ENCODE assay signal across 8 mouse cellular contexts in genomic region chr2:129591897-129592296, GRCm38 (mm10). TPM values are rescaled to one million over a fixed set of nuclear protein-coding genes. Genes with fewer than 3 reads are reported as not detected.
DNase-seq lines count a peak whose midpoint lies in the region; ATAC-seq and TF ChIP-seq lines count a peak whose summit lies in the region.

No protein-coding gene starts in this region.

- H3K9ac ChIP-seq in kidney, postnatal 0 days (ENCODE audit: low read depth, low read length), result peak overlapping the region; percentile 86; the same call in 1 of the 2 replicates
- peak overlapping the region; percentile 87 for H3K9ac ChIP-seq in forebrain, embryonic 16.5 days (replicated peaks; ENCODE audit: low read depth, low read length)
- no peak overlapping the region for H3K9ac ChIP-seq in liver, embryonic 14.5 days (replicated peaks)

- H3K4me2 ChIP-seq in kidney, postnatal 0 days (ENCODE audit: low read length), result peak overlapping the region; percentile 80
- H3K4me2 ChIP-seq in forebrain, embryonic 16.5 days (ENCODE audit: low read length), result peak overlapping the region; percentile 97
- H3K4me2 ChIP-seq in liver, embryonic 14.5 days (ENCODE audit: low read depth), result peak overlapping the region; percentile 47

- H3K4me3 ChIP-seq in kidney, postnatal 0 days (replicated peaks; ENCODE audit: low read depth, low read length), result peak overlapping the region; percentile 75; the same call in 1 of the 2 replicates
- no peak overlapping the region for H3K4me3 ChIP-seq in forebrain, embryonic 16.5 days (replicated peaks; ENCODE audit: low read length)
- H3K4me3 ChIP-seq in liver, embryonic 14.5 days (ENCODE audit: insufficient read depth in 1 of 2, low read depth in 2 of 2, low read length in 2 of 2), result no peak overlapping the region

- H3K36me3 ChIP-seq in kidney, postnatal 0 days (ENCODE audit: insufficient read depth, low read length), result no peaks in the 10 kb centered on the region
- no peaks in the 10 kb centered on the region for H3K36me3 ChIP-seq in forebrain, embryonic 16.5 days (ENCODE audit: control insufficient read depth, insufficient read depth)
- no peaks in the 10 kb centered on the region for H3K36me3 ChIP-seq in liver, embryonic 14.5 days (replicated peaks; ENCODE audit: control insufficient read depth, insufficient read depth, low read depth)

- H3K27me3 ChIP-seq in kidney, postnatal 0 days (ENCODE audit: insufficient read depth, low read length), result no peaks in the 10 kb centered on the region
- no peaks in the 10 kb centered on the region for H3K27me3 ChIP-seq in forebrain, embryonic 16.5 days (replicated peaks; ENCODE audit: control insufficient read depth, insufficient read depth, low read length)
- peaks cover 15% of the 10 kb centered on the region for H3K27me3 ChIP-seq in liver, embryonic 14.5 days (ENCODE audit: control insufficient read depth, insufficient read depth, low read length)

- ATAC-seq in kidney, postnatal 0 days (replicated peaks; ENCODE audit: low FRiP score, low read depth), result no peak
- no peak for ATAC-seq in forebrain, embryonic 16.5 days
- ATAC-seq in liver, embryonic 14.5 days (ENCODE audit: insufficient read depth), result no peak

- WGBS in kidney, postnatal 0 days, result 71% methylated on average over 4 of the region's 4 CpGs
- 82% methylated on average over 4 of the region's 4 CpGs for WGBS in forebrain, embryonic 16.5 days
- 78% methylated on average over 4 of the region's 4 CpGs for WGBS in liver, embryonic 14.5 days (ENCODE audit: insufficient replicate concordance)

- intact Hi-C loops in gastrocnemius, postnatal 36 days (cut with DNase I), result loop anchor here (5.0 kb wide), 1 partner anchor 90 kb away; no protein-coding TSS in a partner anchor

- no peaks in the 10 kb centered on the region for H3K9me3 ChIP-seq in kidney, postnatal 0 days (replicated peaks; ENCODE audit: low read length)
- H3K9me3 ChIP-seq in forebrain, embryonic 16.5 days (ENCODE audit: control insufficient read depth, low read length), result no peaks in the 10 kb centered on the region
- H3K9me3 ChIP-seq in liver, embryonic 14.5 days (ENCODE audit: control insufficient read depth, low read length), result no peaks in the 10 kb centered on the region

- peaks cover 12% of the 10 kb centered on the region for H3K4me1 ChIP-seq in kidney, postnatal 0 days (replicated peaks; ENCODE audit: insufficient read depth, low read length)
- peaks cover 32% of the 10 kb centered on the region for H3K4me1 ChIP-seq in forebrain, embryonic 16.5 days (replicated peaks; ENCODE audit: control insufficient read depth, insufficient read depth, low read length)
- H3K4me1 ChIP-seq in liver, embryonic 14.5 days (replicated peaks; ENCODE audit: control insufficient read depth in 2 of 2, insufficient read depth in 2 of 2, low read length in 1 of 2), result peaks cover 0 to 5% of the 10 kb centered on the region in 2 experiments; a peak in 1 of 4 replicates

- no peak for TF ChIP-seq CTCF in kidney, postnatal 0 days (IDR thresholded peaks at IDR 0.05; ENCODE audit: low read depth)
- no peak for TF ChIP-seq CTCF in liver, embryonic 14.5 days (IDR thresholded peaks at IDR 0.05; ENCODE audit: low read depth)

- H3K27ac ChIP-seq in kidney, postnatal 0 days, result peak overlapping the region; percentile 95
- H3K27ac ChIP-seq in forebrain, embryonic 16.5 days (ENCODE audit: low read length), result no peak overlapping the region
- no peak overlapping the region for H3K27ac ChIP-seq in liver, embryonic 14.5 days

- no peak for TF ChIP-seq EP300 in liver, embryonic 14.5 days (IDR thresholded peaks at IDR 0.05; ENCODE audit: low read depth)

- DNase-seq in kidney, postnatal 0 days (ENCODE audit: low spot score), result no peak
- DNase-seq in kidney, adult 11 months, result no peak
- no peak for DNase-seq in liver, embryonic 14.5 days (ENCODE audit: low read depth in 3 of 3, low spot score in 3 of 3)
- peak; percentile 48 for DNase-seq in retina, embryonic 14.5 days (ENCODE audit: low spot score)
- DNase-seq in gastrocnemius, postnatal 36 days, result no peak
- DNase-seq in Muller cell, postnatal 12 days (ENCODE audit: inconsistent ontology term), result no peak
- no peak for DNase-seq in urinary bladder, postnatal 14 days (ENCODE audit: low spot score)

RNA-seq across cellular contexts. Expression of gene Sirpa, which starts 0.7 kb away (rescaled TPM):
- polyA plus RNA-seq in kidney, postnatal 0 days (2015; fragmentation: Nextera tagmentation; extraction: Ambion mirVana), result 22.5 and 25.5 TPM in 2 replicates
- 30.2 and 34.8 TPM in 2 replicates for polyA plus RNA-seq in forebrain, embryonic 16.5 days (2015; fragmentation: Nextera tagmentation; extraction: Ambion mirVana)
- 17.1 and 18.2 TPM in 2 replicates for polyA plus RNA-seq in liver, embryonic 14.5 days (2012; rRNA removed)
- polyA plus RNA-seq in liver, embryonic 14.5 days (2014; fragmentation: Nextera tagmentation; extraction: Ambion mirVana), result 18.7 and 20.6 TPM in 2 replicates
- 1 to 10 TPM; 5.9 to 6.5 TPM for total RNA-seq in gastrocnemius, postnatal 36 days (2021)

RNA-seq across cellular contexts. Expression of gene F830045P16Rik, which starts 55.5 kb away (rescaled TPM):
- polyA plus RNA-seq in kidney, postnatal 0 days (2015; fragmentation: Nextera tagmentation; extraction: Ambion mirVana), result not detected in 2 replicates
- polyA plus RNA-seq in forebrain, embryonic 16.5 days (2015; fragmentation: Nextera tagmentation; extraction: Ambion mirVana), result not detected in 2 replicates
- polyA plus RNA-seq in liver, embryonic 14.5 days (2012; rRNA removed), result 0.02 TPM in 1 of 2 replicates, not detected in the other
- not detected in 2 replicates for polyA plus RNA-seq in liver, embryonic 14.5 days (2014; fragmentation: Nextera tagmentation; extraction: Ambion mirVana)
- not detected for total RNA-seq in gastrocnemius, postnatal 36 days (2021)

Comparison
In these comparisons a context has a peak if more than half of its experiments do, and no peak if none do; other contexts are left out.
1. H3K4me2 ChIP-seq: peak in every context shown above with its lines; median percentile 97 in forebrain, embryonic 16.5 days; 80 in kidney, postnatal 0 days; 47 in liver, embryonic 14.5 days.